Mouse (Mus musculus): ENCODE results near the gene Zfp956. TPM values are rescaled to one million over a fixed set of nuclear protein-coding genes. Genes with fewer than 3 reads are reported as not detected.
A peak's percentile ranks its signal among the peaks of the same experiment; 100 is the strongest.

Gene Zfp956
- 1.9 and 2.2 TPM in 2 replicates for polyA plus RNA-seq (2015; fragmentation: Nextera tagmentation; extraction: Ambion mirVana)

GRCm38 (mm10) chr6:47953191-47953726 lies at the start of gene Zfp956:
Gene Zfp956, plus strand, starts transcription at chr6:47953390.
- no peaks in the 10 kb centered on the region for H3K36me3 ChIP-seq (ENCODE audit: control insufficient read depth, insufficient read depth)

GRCm38 (mm10) chr6:47903587-47903986 lies 49.6 kb upstream of the Zfp956 start:
- Histone ChIP-seq H3K9ac (ENCODE audit: low read depth, low read length) (no peak overlapping the region), H3K4me1 (ENCODE audit: control insufficient read depth, low read depth, low read length) (no peaks in the 10 kb centered on the region), H3K9me3 (replicated peaks; ENCODE audit: control insufficient read depth, low read length) (no peaks in the 10 kb centered on the region), H3K36me3 (ENCODE audit: control insufficient read depth, insufficient read depth) (peaks cover 24% of the 10 kb centered on the region), H3K27me3 (ENCODE audit: control insufficient read depth, insufficient read depth, low read depth, low read length) (no peaks in the 10 kb centered on the region), H3K4me3 (ENCODE audit: low read depth, low read length) (no peak overlapping the region), H3K4me2 (ENCODE audit: low read depth, low read length) (no peak overlapping the region), H3K27ac (ENCODE audit: low read length) (no peak overlapping the region)
- 72% methylated on average over 4 of the region's 4 CpGs for WGBS (ENCODE audit: insufficient replicate concordance)
- ATAC-seq (ENCODE audit: low read depth): no peak

More at GRCm38 (mm10) chr6:47953191-47953726, at the start of gene Zfp956:
- no peaks in the 10 kb centered on the region for H3K27me3 ChIP-seq (ENCODE audit: control insufficient read depth, insufficient read depth, low read depth, low read length)
- no peaks in the 10 kb centered on the region for H3K9me3 ChIP-seq (replicated peaks; ENCODE audit: control insufficient read depth, low read length)
- peaks cover 16% of the 10 kb centered on the region for H3K4me1 ChIP-seq (ENCODE audit: control insufficient read depth, low read depth, low read length)
- H3K4me3 ChIP-seq (ENCODE audit: low read depth, low read length): peak within 1 kb of the TSS; percentile 75
- under 1% methylated on average over 31 of the region's 31 CpGs for WGBS (ENCODE audit: insufficient replicate concordance)
- peak within 1 kb of the TSS; percentile 89 for H3K4me2 ChIP-seq (ENCODE audit: low read depth, low read length)
- peak within 1 kb of the TSS; percentile 73 for H3K27ac ChIP-seq (ENCODE audit: low read length)
- peak within 1 kb of the TSS; percentile 78 for H3K9ac ChIP-seq (ENCODE audit: low read depth, low read length)
- peak; percentile 100 for ATAC-seq (ENCODE audit: low read depth)

GRCm38 (mm10) chr6:47904361-47904760 lies 48.8 kb upstream of the Zfp956 start:
- H3K4me1 ChIP-seq (ENCODE audit: control insufficient read depth, low read depth, low read length): no peaks in the 10 kb centered on the region
- H3K27me3 ChIP-seq (ENCODE audit: control insufficient read depth, insufficient read depth, low read depth, low read length): no peaks in the 10 kb centered on the region
- peaks cover 22% of the 10 kb centered on the region for H3K36me3 ChIP-seq (ENCODE audit: control insufficient read depth, insufficient read depth)
- H3K4me2 ChIP-seq (ENCODE audit: low read depth, low read length): no peak overlapping the region
- no peak for ATAC-seq (ENCODE audit: low read depth)
- H3K9me3 ChIP-seq (replicated peaks; ENCODE audit: control insufficient read depth, low read length): no peaks in the 10 kb centered on the region
- no peak overlapping the region for H3K27ac ChIP-seq (ENCODE audit: low read length)
- H3K4me3 ChIP-seq (ENCODE audit: low read depth, low read length): no peak overlapping the region
- WGBS (ENCODE audit: insufficient replicate concordance): 85% methylated on average over 19 of the region's 19 CpGs
- H3K9ac ChIP-seq (ENCODE audit: low read depth, low read length): no peak overlapping the region

GRCm38 (mm10) chr6:47904917-47905695 lies 48.1 kb upstream of the Zfp956 start:
- Histone ChIP-seq H3K36me3 (ENCODE audit: control insufficient read depth, insufficient read depth) (peaks cover 22% of the 10 kb centered on the region), H3K4me2 (ENCODE audit: low read depth, low read length) (no peak overlapping the region), H3K9me3 (replicated peaks; ENCODE audit: control insufficient read depth, low read length) (no peaks in the 10 kb centered on the region), H3K4me1 (ENCODE audit: control insufficient read depth, low read depth, low read length) (no peaks in the 10 kb centered on the region), H3K27me3 (ENCODE audit: control insufficient read depth, insufficient read depth, low read depth, low read length) (no peaks in the 10 kb centered on the region), H3K27ac (ENCODE audit: low read length) (no peak overlapping the region), H3K4me3 (ENCODE audit: low read depth, low read length) (no peak overlapping the region), H3K9ac (ENCODE audit: low read depth, low read length) (no peak overlapping the region)
- no peak for ATAC-seq (ENCODE audit: low read depth)
- WGBS (ENCODE audit: insufficient replicate concordance): 86% methylated on average over 44 of the region's 44 CpGs

GRCm38 (mm10) chr6:47906326-47906725 lies 46.9 kb upstream of the Zfp956 start:
- WGBS (ENCODE audit: insufficient replicate concordance): 84% methylated on average over 5 of the region's 5 CpGs
- no peak for ATAC-seq (ENCODE audit: low read depth)
- no peaks in the 10 kb centered on the region for H3K4me1 ChIP-seq (ENCODE audit: control insufficient read depth, low read depth, low read length)
- peaks cover 22% of the 10 kb centered on the region for H3K36me3 ChIP-seq (ENCODE audit: control insufficient read depth, insufficient read depth)
- H3K27me3 ChIP-seq (ENCODE audit: control insufficient read depth, insufficient read depth, low read depth, low read length): no peaks in the 10 kb centered on the region
- H3K4me2 ChIP-seq (ENCODE audit: low read depth, low read length): no peak overlapping the region
- no peaks in the 10 kb centered on the region for H3K9me3 ChIP-seq (replicated peaks; ENCODE audit: control insufficient read depth, low read length)
- no peak overlapping the region for H3K27ac ChIP-seq (ENCODE audit: low read length)
- no peak overlapping the region for H3K4me3 ChIP-seq (ENCODE audit: low read depth, low read length)
- H3K9ac ChIP-seq (ENCODE audit: low read depth, low read length): no peak overlapping the region

- Histone ChIP-seq H3K4me3 (ENCODE audit: low read depth, low read length) (no peak overlapping the region), H3K27me3 (ENCODE audit: control insufficient read depth, insufficient read depth, low read depth, low read length) (no peaks in the 10 kb centered on the region), H3K36me3 (ENCODE audit: control insufficient read depth, insufficient read depth) (peaks cover 17% of the 10 kb centered on the region), H3K9ac (ENCODE audit: low read depth, low read length) (no peak overlapping the region), H3K4me2 (ENCODE audit: low read depth, low read length) (no peak overlapping the region), H3K4me1 (ENCODE audit: control insufficient read depth, low read depth, low read length) (no peaks in the 10 kb centered on the region), H3K9me3 (replicated peaks; ENCODE audit: control insufficient read depth, low read length) (no peaks in the 10 kb centered on the region), H3K27ac (ENCODE audit: low read length) (no peak overlapping the region)
- 73% methylated on average over 1 of the region's 1 CpGs for WGBS (ENCODE audit: insufficient replicate concordance)
- ATAC-seq (ENCODE audit: low read depth): no peak
Observed at GRCm38 (mm10) chr6:47909007-47909406, 44.2 kb upstream of the Zfp956 start.

GRCm38 (mm10) chr6:47911650-47912049 lies 41.5 kb upstream of the Zfp956 start:
- H3K9ac ChIP-seq (ENCODE audit: low read depth, low read length): no peak overlapping the region
- no peaks in the 10 kb centered on the region for H3K36me3 ChIP-seq (ENCODE audit: control insufficient read depth, insufficient read depth)
- no peak overlapping the region for H3K4me3 ChIP-seq (ENCODE audit: low read depth, low read length)
- no peak overlapping the region for H3K27ac ChIP-seq (ENCODE audit: low read length)
- peaks cover 6% of the 10 kb centered on the region for H3K4me1 ChIP-seq (ENCODE audit: control insufficient read depth, low read depth, low read length)
- 13% methylated on average over 1 of the region's 1 CpGs for WGBS (ENCODE audit: insufficient replicate concordance)
- ATAC-seq (ENCODE audit: low read depth): no peak
- H3K27me3 ChIP-seq (ENCODE audit: control insufficient read depth, insufficient read depth, low read depth, low read length): no peaks in the 10 kb centered on the region
- H3K4me2 ChIP-seq (ENCODE audit: low read depth, low read length): no peak overlapping the region
- no peaks in the 10 kb centered on the region for H3K9me3 ChIP-seq (replicated peaks; ENCODE audit: control insufficient read depth, low read length)

GRCm38 (mm10) chr6:47912991-47913390 lies 40.2 kb upstream of the Zfp956 start:
- no peak overlapping the region for H3K27ac ChIP-seq (ENCODE audit: low read length)
- no peak overlapping the region for H3K4me3 ChIP-seq (ENCODE audit: low read depth, low read length)
- peaks cover 14% of the 10 kb centered on the region for H3K4me1 ChIP-seq (ENCODE audit: control insufficient read depth, low read depth, low read length)
- H3K9ac ChIP-seq (ENCODE audit: low read depth, low read length): no peak overlapping the region
- ATAC-seq (ENCODE audit: low read depth): no peak
- 45% methylated on average over 3 of the region's 3 CpGs for WGBS (ENCODE audit: insufficient replicate concordance)
- H3K27me3 ChIP-seq (ENCODE audit: control insufficient read depth, insufficient read depth, low read depth, low read length): no peaks in the 10 kb centered on the region
- no peak overlapping the region for H3K4me2 ChIP-seq (ENCODE audit: low read depth, low read length)
- H3K9me3 ChIP-seq (replicated peaks; ENCODE audit: control insufficient read depth, low read length): no peaks in the 10 kb centered on the region
- H3K36me3 ChIP-seq (ENCODE audit: control insufficient read depth, insufficient read depth): no peaks in the 10 kb centered on the region

GRCm38 (mm10) chr6:47917051-47917450 lies 36.1 kb upstream of the Zfp956 start:
- H3K9ac ChIP-seq (ENCODE audit: low read depth, low read length): no peak overlapping the region
- no peak overlapping the region for H3K27ac ChIP-seq (ENCODE audit: low read length)
- H3K27me3 ChIP-seq (ENCODE audit: control insufficient read depth, insufficient read depth, low read depth, low read length): no peaks in the 10 kb centered on the region
- no peak for ATAC-seq (ENCODE audit: low read depth)
- 45% methylated on average over 5 of the region's 5 CpGs for WGBS (ENCODE audit: insufficient replicate concordance)
- no peak overlapping the region for H3K4me2 ChIP-seq (ENCODE audit: low read depth, low read length)
- H3K4me1 ChIP-seq (ENCODE audit: control insufficient read depth, low read depth, low read length): peaks cover 35% of the 10 kb centered on the region
- H3K9me3 ChIP-seq (replicated peaks; ENCODE audit: control insufficient read depth, low read length): no peaks in the 10 kb centered on the region
- H3K36me3 ChIP-seq (ENCODE audit: control insufficient read depth, insufficient read depth): no peaks in the 10 kb centered on the region
- no peak overlapping the region for H3K4me3 ChIP-seq (ENCODE audit: low read depth, low read length)

Data from liver, embryonic 16.5 days (tissue).